Mouse (Mus musculus): ENCODE results near the gene Smtnl2.
"Not testable (repeated sequence)": the region's sequence is repeated elsewhere in the genome, so short reads cannot be mapped to it uniquely, and the experiment has no call there.

Smtnl2 gene

DNA sequence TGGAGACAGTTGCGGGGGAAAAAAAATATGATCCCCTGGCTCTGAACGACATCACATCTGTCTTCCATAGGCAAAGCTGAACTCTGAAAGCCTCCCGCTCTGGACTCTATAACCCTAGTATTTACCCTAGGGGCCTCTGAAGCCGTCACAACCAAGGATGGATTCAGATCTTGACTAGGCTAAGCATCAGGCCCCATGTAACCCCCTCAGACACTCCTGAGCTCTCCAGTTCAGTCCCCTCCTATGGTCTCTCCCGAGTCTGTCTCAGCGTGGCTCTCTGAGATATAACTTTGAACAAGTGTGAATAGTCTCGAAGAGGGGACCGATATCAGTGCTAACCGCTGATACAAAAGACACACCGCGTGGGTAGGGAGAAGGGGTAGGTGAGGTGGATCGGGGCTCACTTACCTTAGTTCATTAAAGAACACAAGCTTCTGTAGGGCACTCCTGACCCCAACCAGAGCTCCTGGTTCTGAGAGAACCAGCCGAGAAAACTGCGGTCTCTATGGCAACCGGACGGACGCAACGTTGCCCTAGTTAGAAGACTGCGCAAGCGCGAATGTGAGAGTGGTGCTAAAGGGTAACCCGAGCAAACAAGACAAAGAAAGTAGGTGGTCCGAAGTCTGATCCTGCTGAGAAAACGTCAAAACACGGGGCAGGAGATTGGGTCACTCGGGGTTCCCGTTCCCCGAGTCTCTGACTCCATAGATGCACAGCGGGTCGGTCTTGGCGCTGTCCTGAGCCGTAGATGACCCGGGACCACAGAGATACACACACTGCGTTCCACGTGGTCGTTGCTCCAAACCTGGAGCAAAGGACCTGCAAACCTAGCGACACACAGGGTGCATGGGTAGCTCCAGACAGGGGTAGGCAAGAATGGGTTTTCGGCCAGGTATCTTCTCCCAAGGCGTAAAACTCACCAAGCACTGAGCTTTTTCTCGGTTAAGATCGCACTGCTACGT lies 49.8 kb downstream of the Smtnl2 start:
- no peak for DNase-seq (ENCODE audit: low spot score)

DNA sequence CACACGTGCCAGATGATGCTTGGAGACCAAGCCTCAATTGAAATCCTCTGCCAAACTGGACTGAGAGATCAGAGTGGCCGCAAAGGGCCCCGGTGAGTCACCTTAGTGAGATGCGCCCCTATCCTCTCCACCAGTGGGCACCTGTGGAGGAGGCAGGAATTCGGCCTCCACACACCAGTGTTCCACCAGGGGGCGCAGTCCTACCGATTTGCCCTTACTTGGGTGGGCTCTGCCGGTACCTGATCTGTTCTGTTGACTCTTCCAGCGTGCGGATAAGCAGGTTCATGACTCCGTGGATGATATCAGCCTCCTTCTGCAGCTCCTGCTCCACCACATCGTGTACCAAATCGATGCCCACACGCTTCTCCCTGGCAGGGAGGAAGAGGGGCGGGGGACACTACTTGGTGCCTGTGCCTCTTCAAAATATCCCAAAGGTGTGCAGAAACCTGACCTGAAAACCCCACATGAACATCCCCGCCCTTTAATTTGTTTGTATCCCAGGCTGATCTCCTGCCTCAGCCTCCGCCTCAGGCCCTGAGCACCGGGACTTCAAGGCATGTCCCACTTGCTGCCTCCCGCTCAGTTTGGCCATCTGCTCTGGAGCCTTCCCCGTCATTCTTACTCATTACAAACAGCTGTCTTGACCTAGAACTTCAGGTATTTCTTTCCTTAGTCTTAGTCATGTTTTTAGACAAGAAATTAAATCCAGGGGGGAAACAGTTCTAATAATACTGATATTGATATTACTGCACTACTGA lies 56.4 kb downstream of the Smtnl2 start:
- DNase-seq (ENCODE audit: low spot score), result peak; percentile 33

DNA sequence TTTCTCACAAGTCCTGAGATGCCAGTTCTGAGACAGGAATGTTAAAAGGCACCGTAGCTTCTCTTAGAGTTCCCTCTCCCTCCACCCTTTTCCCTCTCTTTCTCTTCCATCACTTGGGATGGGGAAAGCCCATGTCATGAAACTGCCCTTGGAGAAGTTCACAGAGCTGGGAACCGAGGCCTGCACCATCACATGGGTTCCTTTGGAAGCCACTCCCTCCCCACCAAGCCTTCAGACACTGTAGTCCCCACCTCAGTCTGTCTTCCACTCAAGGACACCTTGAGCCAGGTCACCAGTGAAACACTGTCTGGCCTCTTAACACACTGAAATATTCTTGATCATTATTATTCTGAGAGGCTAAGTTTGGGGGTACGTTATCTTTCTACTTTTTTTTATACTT lies 58.3 kb downstream of the Smtnl2 start:
- no peak for DNase-seq (ENCODE audit: low spot score)

DNA sequence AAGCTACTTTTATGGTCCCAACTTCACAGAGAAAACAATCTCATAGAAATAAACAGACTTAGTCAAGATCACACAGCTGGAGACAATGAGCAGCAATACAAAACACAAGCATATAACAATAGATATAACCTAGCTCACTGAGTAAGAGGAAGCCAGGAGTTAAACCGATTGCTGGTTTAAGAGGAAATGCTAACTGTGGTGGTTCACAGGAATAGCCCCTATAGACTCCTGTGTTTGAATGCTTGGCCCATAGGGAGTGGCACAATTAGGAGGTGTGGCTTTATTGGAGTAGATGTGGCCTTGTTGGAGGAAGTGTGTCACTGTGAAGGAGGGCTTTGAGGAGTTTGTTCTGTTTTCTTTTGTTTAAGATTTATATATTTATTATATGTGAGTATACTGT lies 59.2 kb downstream of the Smtnl2 start:
- DNase-seq (ENCODE audit: low spot score), result no peak

DNA sequence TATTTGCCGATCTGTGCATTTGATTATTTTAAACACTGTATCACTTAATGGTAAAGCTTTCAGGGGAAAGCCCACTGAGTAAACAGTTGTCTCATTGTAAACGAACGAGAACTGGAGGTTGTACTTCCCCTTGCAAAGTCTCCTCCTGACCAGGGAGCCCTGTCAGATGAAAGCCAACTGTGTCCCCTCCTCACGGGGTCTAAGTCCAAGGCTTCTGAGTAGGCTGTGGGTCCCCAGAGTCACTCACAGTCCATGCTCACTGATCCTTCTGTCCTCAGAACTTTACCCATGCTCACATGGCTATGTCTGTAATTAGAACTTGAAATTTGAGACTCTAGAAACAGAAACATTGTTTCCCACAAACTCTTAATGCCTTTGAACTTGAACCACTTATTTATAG lies 61.9 kb downstream of the Smtnl2 start:
- no peak for DNase-seq (ENCODE audit: low spot score)

DNA sequence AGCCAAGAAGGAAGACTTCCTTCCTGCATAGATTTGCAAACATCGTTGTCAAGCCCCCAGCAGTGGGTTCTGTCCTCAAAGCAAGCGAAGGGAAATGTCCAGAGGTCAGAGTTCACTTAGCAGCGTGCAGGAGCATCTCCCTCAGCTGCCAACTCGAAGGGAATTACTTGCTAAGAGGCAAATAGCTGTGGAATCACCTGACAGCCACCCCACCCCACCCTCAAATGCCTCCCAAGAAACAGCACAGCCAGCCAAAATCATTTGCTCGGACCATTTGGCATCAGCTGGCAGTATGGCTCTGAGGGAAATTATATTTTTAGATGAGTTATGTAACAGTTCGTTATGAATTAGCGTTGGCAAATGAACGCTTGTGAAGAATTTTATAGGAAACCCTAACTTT lies 62.5 kb downstream of the Smtnl2 start:
- no peak for DNase-seq (ENCODE audit: low spot score)

DNA sequence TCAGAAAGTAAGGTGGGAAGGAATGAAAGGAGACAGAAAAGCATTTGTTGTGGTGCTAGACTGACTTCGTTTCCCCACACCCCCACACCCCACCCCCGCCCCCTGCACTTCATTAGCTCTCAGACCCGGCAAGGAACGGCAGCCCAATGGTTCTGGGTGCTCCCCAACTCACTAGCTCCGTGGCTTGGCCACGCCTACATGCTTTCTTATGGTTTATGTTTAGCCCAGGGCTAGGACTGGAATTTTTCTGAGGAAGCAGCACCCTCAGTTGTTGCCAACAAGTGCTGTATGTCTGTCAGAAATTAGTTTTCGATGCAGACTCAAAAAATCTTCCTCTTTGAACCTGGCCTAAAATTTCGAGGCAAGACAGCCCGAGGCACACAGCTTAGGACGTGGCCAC lies 63.0 kb downstream of the Smtnl2 start:
- no peak for DNase-seq (ENCODE audit: low spot score)

DNA sequence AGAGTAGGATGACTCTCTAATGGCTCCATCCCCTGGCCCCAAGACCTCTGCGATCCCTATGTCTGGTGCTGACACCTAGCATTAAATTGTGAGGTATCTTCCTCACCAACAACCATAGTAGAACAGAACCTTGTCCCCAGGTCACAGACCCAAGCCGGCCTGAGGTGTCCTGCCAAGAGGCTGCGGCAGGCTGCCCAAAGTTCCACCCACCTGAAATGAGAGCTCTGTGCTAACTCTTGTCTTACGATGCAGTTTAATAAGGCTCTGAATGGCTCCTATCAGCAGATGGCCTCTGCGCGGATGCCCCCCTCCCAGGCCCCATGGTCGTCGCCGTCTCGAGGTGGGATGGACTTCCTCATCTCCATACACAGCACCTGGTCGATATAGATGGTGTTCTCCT lies 67.0 kb downstream of the Smtnl2 start:
- DNase-seq (ENCODE audit: low spot score), result no peak

DNA sequence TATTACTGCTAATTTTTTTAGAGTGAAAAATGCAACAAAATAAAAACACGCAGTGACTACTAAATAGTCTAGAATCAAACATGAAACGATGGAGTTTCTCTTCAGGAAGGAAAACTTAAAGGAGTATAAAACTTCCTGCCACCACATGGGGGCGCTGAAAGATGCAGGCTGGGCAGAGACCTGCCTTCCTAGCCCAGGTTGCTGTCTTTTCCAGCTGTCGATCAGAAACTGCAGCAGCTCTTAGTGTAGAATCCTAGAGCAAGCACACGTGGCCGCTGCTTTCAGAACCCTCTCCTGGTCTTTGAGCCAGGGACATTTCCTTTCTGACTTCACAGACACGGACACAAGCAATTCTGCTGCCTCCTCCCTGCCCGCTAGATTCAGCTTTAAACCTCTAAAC lies 67.6 kb downstream of the Smtnl2 start:
- peak; percentile 15 for DNase-seq (ENCODE audit: low spot score)

DNA sequence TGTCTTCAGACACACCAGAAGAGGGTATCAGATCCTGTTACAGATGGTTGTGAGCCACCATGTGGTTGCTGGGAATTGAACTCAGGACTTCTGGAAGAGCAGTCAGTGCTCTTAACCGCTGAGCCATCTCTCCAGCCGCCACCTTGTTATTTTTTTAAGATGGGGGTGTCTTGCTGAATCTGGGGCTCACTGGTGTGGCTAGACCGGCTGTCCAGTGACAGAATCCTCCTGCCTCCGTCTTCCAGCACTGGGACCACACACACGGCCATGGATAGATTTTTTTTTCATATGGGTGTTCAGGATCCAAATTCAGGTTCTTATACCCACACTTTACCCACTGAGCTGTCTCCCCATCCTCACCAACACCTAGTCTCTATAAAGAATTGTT lies 68.3 kb downstream of the Smtnl2 start:
- not testable (repeated sequence) for DNase-seq (ENCODE audit: low spot score)

DNA sequence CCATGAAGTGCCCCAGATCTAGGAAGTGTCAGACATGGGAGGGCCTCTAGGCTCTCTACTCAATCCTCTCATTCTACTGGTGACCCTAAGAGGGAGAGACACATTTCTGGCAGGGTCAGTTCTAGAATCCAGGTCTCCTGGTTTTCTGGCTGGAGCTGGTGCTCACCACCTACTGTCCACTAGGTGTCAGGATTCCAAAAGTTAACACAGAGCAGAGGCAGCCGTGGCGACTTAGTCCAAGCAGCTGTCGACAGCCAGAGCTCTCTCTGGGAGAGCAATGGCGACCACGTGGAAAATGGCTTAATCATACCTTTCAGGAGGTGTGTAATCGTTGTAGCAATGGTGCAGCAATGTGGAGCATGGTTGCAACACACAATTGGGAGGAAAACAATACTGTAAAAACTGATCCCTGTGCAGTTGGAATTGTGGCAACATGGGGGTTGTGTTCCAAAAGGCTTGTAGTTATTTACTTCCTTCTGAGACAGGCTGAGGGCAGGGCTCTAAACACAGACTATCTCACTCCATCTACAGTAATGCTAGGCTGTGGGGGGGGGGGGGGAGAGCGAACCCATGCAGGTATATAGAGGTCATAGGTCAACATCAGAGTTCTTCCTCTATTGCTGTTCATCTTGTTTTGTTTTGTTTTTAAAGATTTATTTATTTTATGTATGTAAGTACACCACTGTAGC lies 68.8 kb downstream of the Smtnl2 start:
- peak; percentile 67 for DNase-seq (ENCODE audit: low spot score)

DNA sequence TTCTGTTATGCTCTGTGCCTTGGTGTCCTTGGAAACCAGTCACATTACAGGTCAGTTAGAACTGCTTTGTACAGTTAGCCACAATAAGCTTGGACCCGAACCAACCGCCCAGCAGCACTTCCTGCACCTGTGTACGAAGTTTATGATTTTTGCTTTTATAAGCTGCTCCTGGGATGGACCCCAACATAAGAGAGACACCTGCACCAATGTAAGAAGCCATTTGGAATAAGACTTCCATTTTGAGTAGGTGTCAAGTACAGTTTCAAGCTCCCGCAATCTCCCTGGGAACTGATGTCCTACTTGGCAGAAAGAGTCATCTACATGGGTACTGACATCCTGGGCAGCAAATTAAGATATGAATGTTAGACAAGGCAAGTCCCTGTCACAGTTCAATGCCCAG lies 71.8 kb downstream of the Smtnl2 start:
- no peak for DNase-seq (ENCODE audit: low spot score)
